Mouse (Mus musculus) T-helper 17 cell (primary cell): ENCODE data around the gene Mcm7.

ENCODE experiments used
- in situ Hi-C, 2 experiments: fragments of 300-600 bp; cut with MboI, MseI; formaldehyde crosslinking; loops; 1 replicate in 1 of 2; 2 replicates in 1 of 2; pipeline ENCODE4 v1.15.1; 2025; ENCODE audit warnings: high pct_unique_total_duplicates in 2 of 2

The Mcm7 gene

DNA sequence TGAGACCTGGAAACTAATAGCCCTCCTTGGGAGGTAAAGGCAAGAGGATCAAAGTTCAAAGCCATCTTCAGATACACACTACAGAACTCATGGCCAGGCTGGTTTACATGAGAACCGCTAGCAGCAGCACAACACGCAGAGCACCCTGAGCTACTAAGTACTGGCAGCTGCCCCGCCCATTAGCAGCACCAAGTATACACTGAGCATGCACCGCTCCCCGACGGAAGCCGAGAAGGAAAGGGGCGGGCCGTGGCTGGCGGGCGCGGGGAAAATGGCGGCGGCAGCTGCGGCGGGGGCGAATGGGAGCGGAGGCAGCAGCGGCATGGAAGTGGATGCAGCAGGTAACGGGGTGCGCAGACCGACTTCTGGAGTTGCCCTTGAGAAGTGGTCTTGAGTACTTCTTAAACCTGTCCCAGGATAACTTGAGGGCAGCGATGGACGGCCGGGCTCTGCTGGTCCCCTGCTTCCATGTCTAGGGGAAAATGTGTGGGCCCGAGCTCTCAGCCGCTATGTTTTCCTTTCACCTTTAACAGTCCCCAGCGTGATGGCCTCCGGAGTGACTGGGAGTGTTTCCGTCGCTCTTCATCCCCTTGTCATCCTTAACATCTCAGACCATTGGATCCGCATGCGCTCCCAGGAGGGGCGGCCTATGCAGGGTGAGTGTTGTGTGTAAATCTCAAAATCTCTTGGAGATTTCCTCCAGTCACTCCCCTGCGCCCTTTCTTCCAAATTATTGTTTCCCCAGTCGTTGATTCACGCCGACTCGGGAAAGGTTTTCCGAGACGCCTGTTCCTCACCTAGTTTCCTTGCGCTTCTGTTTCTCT lies 11.2 kb downstream of the Mcm7 start, which contains the start of gene Cops6:
TSS of gene Cops6 (plus strand) at position 230 of the 824 bp plus-strand sequence.
- in situ Hi-C loops: loop anchor here in 1 of 2 experiments (5.0 to 10.0 kb wide), 2 partner anchors 379 to 556 kb away; partner anchors contain the start of gene Mospd3

DNA sequence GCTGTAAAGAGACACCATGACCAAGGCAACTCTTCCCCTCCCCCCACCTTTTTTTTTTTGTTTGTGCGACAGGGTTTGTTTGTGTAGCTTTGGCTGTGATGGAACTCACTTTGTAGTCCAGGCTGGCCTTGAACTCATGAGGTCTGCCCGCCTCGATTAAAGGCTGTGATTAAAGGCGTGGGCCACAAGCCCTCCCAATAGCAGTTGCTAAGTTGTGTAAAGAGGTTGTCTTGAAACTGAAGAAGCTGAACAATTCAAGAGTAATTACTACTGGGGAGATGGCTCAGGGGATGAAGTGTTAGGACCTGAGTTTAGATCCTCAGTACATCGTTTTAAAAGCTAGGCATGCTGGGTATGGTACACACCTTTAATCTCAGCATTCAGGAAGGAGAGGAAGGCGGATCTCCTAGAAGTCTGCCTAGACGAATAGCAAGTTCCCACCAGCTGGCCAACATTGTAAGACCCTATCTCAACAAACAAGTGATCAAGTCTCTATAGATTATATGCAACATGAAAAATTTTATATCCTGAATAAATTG lies 11.9 kb downstream of the Mcm7 start:
- in situ Hi-C loops: loop anchor here in 1 of 2 experiments (5.0 to 10.0 kb wide), 2 partner anchors 378 to 555 kb away; partner anchors contain the start of gene Mospd3

DNA sequence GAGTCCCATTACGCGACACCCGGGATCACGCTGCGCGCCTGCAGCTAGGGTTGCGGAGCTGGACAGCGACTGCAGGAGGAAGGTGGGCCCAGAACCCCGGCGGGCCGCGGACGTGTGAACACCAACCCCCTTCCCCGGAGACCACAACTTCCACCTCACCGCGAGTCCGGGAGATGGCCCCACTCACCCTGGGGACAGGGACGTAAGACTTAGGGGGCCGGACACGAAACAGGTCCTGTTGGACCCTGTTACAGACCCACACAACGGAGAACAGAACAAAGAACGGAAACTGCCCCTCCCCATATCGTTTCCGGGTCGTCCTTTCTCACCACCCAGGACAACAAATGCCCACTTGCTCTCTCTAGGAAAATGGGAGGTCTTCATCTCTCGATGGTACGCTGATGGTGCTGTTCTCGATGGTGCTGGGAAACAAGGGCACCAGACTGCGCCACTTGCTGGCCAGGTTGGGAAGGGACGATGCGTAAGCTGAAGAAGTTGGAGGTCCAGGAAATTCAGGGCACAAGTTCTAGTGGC lies 16.7 kb downstream of the Mcm7 start, which contains the start of gene Zfp113:
TSS of gene Zfp113 (minus strand) at position 302 of the 534 bp plus-strand sequence.
- in situ Hi-C loops: no loop called here

DNA sequence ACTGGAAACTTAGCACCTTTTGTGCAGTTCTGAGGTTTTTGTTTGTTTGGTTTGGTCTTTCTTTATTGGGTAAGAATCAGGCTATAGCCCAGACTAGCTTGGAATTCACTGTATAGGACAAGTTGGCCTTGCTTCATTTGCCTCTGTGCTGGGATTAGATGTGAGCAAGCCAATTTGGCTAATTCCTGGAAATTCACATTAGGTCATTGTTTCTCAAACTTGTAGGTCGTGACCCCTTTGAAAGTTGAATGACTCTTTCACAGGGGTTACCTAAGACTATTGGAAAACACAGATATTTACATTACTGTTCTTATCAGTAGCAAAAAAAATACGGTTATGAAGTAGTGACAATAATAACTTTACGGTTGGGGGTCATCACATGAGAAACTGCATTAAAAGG lies 17.8 kb downstream of the Mcm7 start:
- in situ Hi-C loops: no loop called here

DNA sequence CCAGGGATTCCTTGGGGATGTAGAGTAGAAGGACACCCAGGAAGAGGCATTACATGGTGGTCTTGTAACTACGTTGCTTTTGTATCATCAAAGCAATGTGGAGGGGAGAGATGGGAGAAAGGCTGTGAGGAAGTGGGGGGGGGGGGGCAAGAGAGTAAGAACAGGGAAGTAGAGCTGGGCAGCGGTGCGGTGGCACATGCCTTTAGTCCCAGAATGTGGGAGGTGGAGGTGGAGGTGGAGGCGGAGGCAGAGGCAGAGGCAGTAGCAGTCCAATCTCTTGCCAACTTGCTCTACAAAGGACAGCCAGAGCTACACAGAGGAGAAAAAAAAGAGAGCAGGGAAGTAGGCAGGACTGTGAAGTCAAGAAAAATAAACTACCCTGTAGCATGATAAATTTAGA lies 33.6 kb downstream of the Mcm7 start:
- in situ Hi-C loops: loop anchor here in 1 of 2 experiments (5.0 kb wide), 1 partner anchor 56 kb away; no protein-coding TSS in a partner anchor

- in situ Hi-C loops: loop anchor here in 1 of 2 experiments (5.0 kb wide), 1 partner anchor 56 kb away; no protein-coding TSS in a partner anchor
These were observed 34.2 kb downstream of the Mcm7 start for GRCm38 (mm10) chr5:138137935-138138549.

DNA sequence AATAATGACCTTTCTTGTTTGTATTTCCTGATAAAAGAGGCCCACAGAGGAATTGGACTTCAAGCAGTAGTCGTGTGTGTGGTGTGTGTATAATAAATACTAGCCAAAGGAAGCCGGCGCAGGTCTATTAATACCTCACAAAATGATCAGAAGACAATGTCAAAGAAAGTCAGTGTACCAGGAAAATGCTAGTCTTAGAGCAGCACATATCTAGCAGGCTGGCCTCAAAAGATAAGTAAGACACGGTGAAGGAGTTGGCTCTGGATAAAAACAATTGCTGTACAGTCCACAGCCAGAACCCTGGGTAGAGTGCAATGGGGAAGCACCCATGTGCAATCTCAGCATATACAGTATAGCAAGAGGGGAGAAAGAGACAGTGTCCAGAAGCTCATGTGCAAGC lies 35.0 kb downstream of the Mcm7 start:
- in situ Hi-C loops: loop anchor here in 1 of 2 experiments (5.0 kb wide), 1 partner anchor 55 kb away; no protein-coding TSS in a partner anchor

- in situ Hi-C loops: no loop called here
These were observed 39.7 kb downstream of the Mcm7 start for GRCm38 (mm10) chr5:138132425-138133064.

- in situ Hi-C loops: no loop called here
These were observed 54.2 kb downstream of the Mcm7 start for GRCm38 (mm10) chr5:138118041-138118440.

GRCm38 (mm10) chr5:138117199-138118015 lies 54.8 kb downstream of the Mcm7 start:
- in situ Hi-C loops: no loop called here

- in situ Hi-C loops: no loop called here
These were observed 55.7 kb downstream of the Mcm7 start, which contains the start of gene Zscan21 for GRCm38 (mm10) chr5:138116255-138117198. Zscan21 (plus strand) TSS chr5:138116903.
